Mouse (Mus musculus) gastrocnemius, postnatal 25 days (tissue): ENCODE measurements around the gene Gm14685. TPM values are rescaled to one million over a fixed set of nuclear protein-coding genes. Genes with fewer than 3 reads are reported as not detected.
"Not testable (repeated sequence)": the region's sequence is repeated elsewhere in the genome, so short reads cannot be mapped to it uniquely, and the experiment has no call there.

Experiments used
- DNase-seq: peaks from one replicate; pipeline ENCODE4 v3.0.0; 2022
- long read RNA-seq, 2 experiments: library from polyadenylated mRNA; stranded (forward); transcript quantifications; one replicate each; pipeline ENCODE4 v2.0.0; 2021
- total RNA-seq, 2 experiments: library from RNA; stranded (reverse); gene quantifications; 1 replicate in 1 of 2; 2 replicates in 1 of 2; pipeline ENCODE4 v1.2.3; 2021

Gm14685 gene
- not detected for total RNA-seq
- long read RNA-seq, experiment 1 = 0 reads
- long read RNA-seq, experiment 2 = 0 reads

GRCm38 (mm10) chrX:73116747-73117146 is at the start of gene Gm14685:
Gene Gm14685 (plus strand): TSS chrX:73117047.
- DNase-seq = not testable (repeated sequence)

- not testable (repeated sequence) for DNase-seq
These were observed 34.4 kb upstream of the Gm14685 start, which contains the start of gene Xlr4a for GRCm38 (mm10) chrX:73082267-73083055. Gene Xlr4a (minus strand): TSS chrX:73082478.

- DNase-seq = not testable (repeated sequence)
These were observed 19.8 kb upstream of the Gm14685 start, which contains the start of gene Xlr3a for GRCm38 (mm10) chrX:73096941-73097508. Gene Xlr3a (minus strand): TSS chrX:73097095.

- DNase-seq = not testable (repeated sequence)
These were observed 6.3 kb downstream of the Gm14685 start for GRCm38 (mm10) chrX:73122859-73123829.

GRCm38 (mm10) chrX:73143218-73143618 is 26.4 kb downstream of the Gm14685 start:
- not testable (repeated sequence) for DNase-seq

- not testable (repeated sequence) for DNase-seq
These were observed 31.6 kb downstream of the Gm14685 start, which contains the start of gene Xlr5b for GRCm38 (mm10) chrX:73148496-73148895. Gene Xlr5b (plus strand): TSS chrX:73148796.

GRCm38 (mm10) chrX:73149350-73149749 is 32.5 kb downstream of the Gm14685 start, which contains the start of gene DXBay18:
Gene DXBay18 (minus strand): TSS chrX:73149450.
- not testable (repeated sequence) for DNase-seq

GRCm38 (mm10) chrX:73176889-73177288 is 60.0 kb downstream of the Gm14685 start, which contains the start of gene Spin2d:
Gene Spin2d (minus strand): TSS chrX:73176989.
- not testable (repeated sequence) for DNase-seq

Other genes starting within 250 kb of the Gm14685 start
- gene Cetn2, start 198.6 kb upstream of the Gm14685 start, total RNA-seq = 10 to 100 TPM; 23.8 to 25.9 TPM
- 1 to 10 TPM; 4.0 to 6.1 TPM for gene Nsdhl, start 198.5 kb upstream of the Gm14685 start, total RNA-seq
- gene Zfp185, start 129.7 kb upstream of the Gm14685 start, total RNA-seq = 1 to 10 TPM; 2.1 to 4.4 TPM
- gene Pnma5, start 79.9 kb upstream of the Gm14685 start, total RNA-seq = not detected
- not detected for gene Pnma3, start 52.3 kb upstream of the Gm14685 start, total RNA-seq
- gene Xlr4a, start 34.6 kb upstream of the Gm14685 start, total RNA-seq = under 1 TPM in 1 of 2 experiments, not detected in 1; 0.56 TPM
- 1 to 10 TPM in 1 of 2 experiments, under 1 TPM in 1; 0.91 to 3.8 TPM for gene Xlr3a, start 20.0 kb upstream of the Gm14685 start, total RNA-seq
- gene Xlr5b, start 31.7 kb downstream of the Gm14685 start, total RNA-seq = not detected
- gene DXBay18, start 32.4 kb downstream of the Gm14685 start, total RNA-seq = not detected
- gene Spin2d, start 59.9 kb downstream of the Gm14685 start, total RNA-seq = not detected
- 1 to 10 TPM in 1 of 2 experiments, under 1 TPM in 1; 0.51 to 2.7 TPM for gene Xlr3b, start 75.2 kb downstream of the Gm14685 start, total RNA-seq
- not detected for gene Xlr4b, start 97.3 kb downstream of the Gm14685 start, total RNA-seq
- 1 to 10 TPM; 6.3 to 7.7 TPM for gene F8a, start 111.2 kb downstream of the Gm14685 start, total RNA-seq
- gene Xlr4c, start 126.1 kb downstream of the Gm14685 start, total RNA-seq = not detected
- under 1 TPM in 1 of 2 experiments, not detected in 1; 0.24 TPM for gene Xlr3c, start 148.3 kb downstream of the Gm14685 start, total RNA-seq
- not detected for gene Xlr5a, start 175.9 kb downstream of the Gm14685 start, total RNA-seq
- not detected for gene Xlr5c, start 175.9 kb downstream of the Gm14685 start, total RNA-seq
- gene Gm45015, start 219.8 kb downstream of the Gm14685 start, total RNA-seq = not detected
- gene Zfp275, start 225.6 kb downstream of the Gm14685 start, total RNA-seq = 1 to 10 TPM; 4.4 to 5.9 TPM